In the genomic region with DNA sequence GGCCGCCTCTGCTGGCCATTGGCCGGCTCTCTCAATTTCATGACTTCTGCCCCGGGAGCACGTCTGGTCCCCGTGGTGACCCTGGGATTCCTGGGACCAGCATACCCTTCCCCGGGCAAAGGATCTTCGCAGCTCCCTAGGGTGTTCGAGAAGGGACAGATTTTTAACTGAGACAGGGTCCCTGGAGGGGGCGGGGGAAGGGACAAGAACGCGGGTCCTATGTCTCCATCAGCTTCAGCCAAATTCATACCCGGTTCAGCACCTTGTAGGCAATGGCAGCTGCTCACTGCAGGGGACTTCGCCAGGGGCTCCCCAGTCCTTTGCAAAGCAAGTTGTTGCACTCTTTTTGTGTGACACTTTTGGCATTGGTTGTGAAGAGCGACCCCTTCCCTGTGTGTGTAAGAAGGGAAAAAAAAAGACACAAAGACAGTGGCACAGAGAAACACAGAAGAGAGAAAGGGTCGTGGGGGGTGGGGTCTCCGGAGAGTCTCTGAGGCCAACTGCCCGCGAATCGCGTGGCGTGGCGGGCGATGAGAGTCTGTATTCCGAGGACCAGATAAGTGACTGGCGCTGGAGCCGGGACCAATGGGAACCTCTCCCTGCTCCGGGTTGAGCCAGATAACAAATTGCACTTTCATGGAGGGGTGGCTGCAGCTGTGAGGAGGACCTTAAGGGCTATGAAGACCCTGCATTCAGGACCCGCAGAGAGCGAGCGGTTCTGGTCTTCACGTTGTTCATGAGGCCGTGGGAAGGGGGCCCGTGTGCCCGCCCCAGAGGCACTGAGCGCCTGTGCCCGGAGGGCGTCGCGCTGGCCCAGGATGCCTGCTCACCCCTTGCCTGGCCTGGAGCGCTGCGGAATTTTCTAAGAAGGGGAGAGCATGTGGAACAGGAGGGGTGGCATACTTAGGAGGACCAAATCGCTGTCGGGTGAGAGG, we compare ENCODE assay signal across 8 mouse cellular contexts. TPM values are rescaled to one million over a fixed set of nuclear protein-coding genes. Genes with fewer than 3 reads are reported as not detected.
DNase-seq lines count a peak whose midpoint lies in the region; ATAC-seq and TF ChIP-seq lines count a peak whose summit lies in the region.

No protein-coding gene starts in this region.

- WGBS in kidney, adult 2 months = 4% methylated on average over 43 of the region's 43 CpGs
- under 1% methylated on average over 43 of the region's 43 CpGs for WGBS in embryonic facial prominence, embryonic 13.5 days
- WGBS in midbrain, embryonic 11.5 days = under 1% methylated on average over 43 of the region's 43 CpGs

- peak overlapping the region; percentile 98 for H3K4me2 ChIP-seq in embryonic facial prominence, embryonic 13.5 days
- peak overlapping the region; percentile 88 for H3K4me2 ChIP-seq in midbrain, embryonic 11.5 days

- no peak for TF ChIP-seq CTCF in kidney, adult 2 months (conservative IDR thresholded peaks at IDR 0.05; ENCODE audit: insufficient read depth, insufficient read length, low read depth, low read length)
- TF ChIP-seq CTCF in layer of hippocampus, adult 2 months (conservative IDR thresholded peaks at IDR 0.05) = no peak; the same call in 1 of the 2 replicates
- TF ChIP-seq CTCF in testis, adult 2 months (IDR thresholded peaks at IDR 0.05; ENCODE audit: control insufficient read depth, insufficient read depth, insufficient replicate concordance, low read depth, low read length) = no peak

- ATAC-seq in embryonic facial prominence, embryonic 13.5 days (ENCODE audit: insufficient number of reproducible peaks, insufficient read depth, low FRiP score, low TSS enrichment, low read depth) = peak; percentile 4; the same call in 1 of the 2 replicates
- ATAC-seq in midbrain, embryonic 11.5 days (ENCODE audit: low FRiP score) = peak; percentile 53

- no peaks in the 10 kb centered on the region for H3K27me3 ChIP-seq in kidney, adult 2 months (replicated peaks; ENCODE audit: control insufficient read depth, insufficient read depth, low read length)
- peaks cover 68% of the 10 kb centered on the region for H3K27me3 ChIP-seq in embryonic facial prominence, embryonic 13.5 days
- H3K27me3 ChIP-seq in midbrain, embryonic 11.5 days (ENCODE audit: control insufficient read depth, insufficient read depth, low read length) = peaks cover 11% of the 10 kb centered on the region
- H3K27me3 ChIP-seq in testis, adult 2 months (ENCODE audit: control insufficient read depth, insufficient read depth, low read length) = 0 out of 2 replicates have a peak, but pooled peaks cover 2% of the 10 kb centered on the region

- TF ChIP-seq POLR2A in kidney, adult 2 months (IDR thresholded peaks at IDR 0.05; ENCODE audit: low read depth, low read length) = no peak
- TF ChIP-seq POLR2A in testis, adult 2 months (IDR thresholded peaks at IDR 0.05; ENCODE audit: control insufficient read depth, low read depth, low read length) = no peak

- H3K4me3 ChIP-seq in kidney, adult 2 months (ENCODE audit: insufficient read depth, low read depth, low read length) = peak overlapping the region; percentile 48; the same call in 1 of the 2 replicates
- H3K4me3 ChIP-seq in embryonic facial prominence, embryonic 13.5 days = peak overlapping the region; percentile 62
- H3K4me3 ChIP-seq in layer of hippocampus, adult 2 months = peak overlapping the region; percentile 75
- H3K4me3 ChIP-seq in midbrain, embryonic 11.5 days (ENCODE audit: low read depth, low read length) = peak overlapping the region; percentile 56
- peak overlapping the region; percentile 66 for H3K4me3 ChIP-seq in testis, adult 2 months (ENCODE audit: control insufficient read depth, low read depth, low read length)

- H3K9ac ChIP-seq in embryonic facial prominence, embryonic 13.5 days = peak overlapping the region; percentile 67
- peak overlapping the region; percentile 66 for H3K9ac ChIP-seq in midbrain, embryonic 11.5 days (ENCODE audit: low read length)

- peak; percentile 1 for DNase-seq in kidney, adult 2 months
- no peak for DNase-seq in kidney, adult 18-20 months
- peak; percentile 66 for DNase-seq in adrenal gland, postnatal 14 days
- peak in 1 of 2 experiments; percentile 34 for DNase-seq in layer of hippocampus, adult 2 months (ENCODE audit: low spot score in 2 of 2)
- peak; percentile 94 for DNase-seq in midbrain, embryonic 11.5 days (ENCODE audit: low spot score, missing footprints)
- DNase-seq in thymus, postnatal 14 days = no peak

- no peak overlapping the region for H3K27ac ChIP-seq in kidney, adult 2 months (ENCODE audit: insufficient read depth, low read depth, low read length)
- no peak overlapping the region for H3K27ac ChIP-seq in embryonic facial prominence, embryonic 13.5 days
- peak overlapping the region; percentile 99 for H3K27ac ChIP-seq in layer of hippocampus, adult 2 months
- no peak overlapping the region for H3K27ac ChIP-seq in midbrain, embryonic 11.5 days (ENCODE audit: low read depth, low read length)
- no peak overlapping the region for H3K27ac ChIP-seq in testis, adult 2 months (ENCODE audit: control insufficient read depth, insufficient read depth, low read depth, low read length)

- no peaks in the 10 kb centered on the region for H3K4me1 ChIP-seq in kidney, adult 2 months (ENCODE audit: control insufficient read depth, insufficient read depth, low read length)
- H3K4me1 ChIP-seq in embryonic facial prominence, embryonic 13.5 days = peaks cover 17% of the 10 kb centered on the region
- no peaks in the 10 kb centered on the region for H3K4me1 ChIP-seq in midbrain, embryonic 11.5 days (ENCODE audit: control insufficient read depth, insufficient read depth, low read length)
- peaks cover 12% of the 10 kb centered on the region for H3K4me1 ChIP-seq in testis, adult 2 months (ENCODE audit: control insufficient read depth, insufficient read depth, low read length)

- no peaks in the 10 kb centered on the region for H3K36me3 ChIP-seq in kidney, adult 2 months (ENCODE audit: control insufficient read depth, insufficient read depth, low read length)
- no peaks in the 10 kb centered on the region for H3K36me3 ChIP-seq in embryonic facial prominence, embryonic 13.5 days
- H3K36me3 ChIP-seq in midbrain, embryonic 11.5 days (ENCODE audit: control insufficient read depth, insufficient read depth, low read length) = no peaks in the 10 kb centered on the region
- no peaks in the 10 kb centered on the region for H3K36me3 ChIP-seq in testis, adult 2 months (ENCODE audit: control insufficient read depth, insufficient read depth, low read length)

- no peaks in the 10 kb centered on the region for H3K9me3 ChIP-seq in embryonic facial prominence, embryonic 13.5 days
- H3K9me3 ChIP-seq in midbrain, embryonic 11.5 days (ENCODE audit: control insufficient read depth, low read length) = no peaks in the 10 kb centered on the region

RNA-seq across cellular contexts. Expression of a gene that starts 1.2 kb away (rescaled TPM):
- 0.55 and 1.5 TPM in 2 replicates for polyA plus RNA-seq in kidney, adult 2 months (2012; rRNA removed)
- total RNA-seq in adrenal gland, postnatal 14 days (2021) = 21.1 and 26.8 TPM in 2 replicates
- polyA plus RNA-seq in embryonic facial prominence, embryonic 13.5 days (2015; fragmentation: Nextera tagmentation; extraction: Ambion mirVana) = 3.9 and 4.2 TPM in 2 replicates
- 100 to 1,000 TPM; 539 to 547 TPM for total RNA-seq in layer of hippocampus, adult 2 months (2021)
- polyA plus RNA-seq in midbrain, embryonic 11.5 days (2014; fragmentation: Nextera tagmentation; extraction: Ambion mirVana) = 2.4 and 2.7 TPM in 2 replicates
- 2.3 and 3.5 TPM in 2 replicates for polyA plus RNA-seq in testis, adult 2 months (2012; rRNA removed)

Comparison
In these comparisons a context has a peak if more than half of its experiments do, and no peak if none do; other contexts are left out.
1. DNase-seq: peak in kidney, adult 2 months (single experiment), adrenal gland, postnatal 14 days (single experiment) and midbrain, embryonic 11.5 days (single experiment); none in kidney, adult 18-20 months (single experiment) and thymus, postnatal 14 days (single experiment).
2. Peak in every context shown above with its lines, with median percentiles within 50 percentile points of each other: H3K4me3 ChIP-seq.